Mouse (Mus musculus) right cerebral cortex, postnatal 25 days (tissue): Measurements from ENCODE around the gene Wbp1l.

Experiments
- DNase-seq: peaks from one replicate; pipeline ENCODE4 v3.0.0; 2022

The Wbp1l gene

GRCm38 (mm10) chr19:46599375-46600256, 732 bp downstream of the Wbp1l start:
- DNase-seq = peak; percentile 13

- no peak for DNase-seq
Observed at GRCm38 (mm10) chr19:46600371-46600770, 1.5 kb downstream of the Wbp1l start.

GRCm38 (mm10) chr19:46601491-46601890, 2.6 kb downstream of the Wbp1l start:
- no peak for DNase-seq

GRCm38 (mm10) chr19:46602406-46602805, 3.5 kb downstream of the Wbp1l start:
- no peak for DNase-seq

GRCm38 (mm10) chr19:46606718-46607117, 7.8 kb downstream of the Wbp1l start:
- DNase-seq = no peak

GRCm38 (mm10) chr19:46607424-46607823, 8.5 kb downstream of the Wbp1l start:
- peak; percentile 16 for DNase-seq

- DNase-seq = no peak
Observed at GRCm38 (mm10) chr19:46608158-46608557, 9.3 kb downstream of the Wbp1l start.

- no peak for DNase-seq
Observed at GRCm38 (mm10) chr19:46616378-46616777, 17.5 kb downstream of the Wbp1l start.

GRCm38 (mm10) chr19:46617361-46617760, 18.5 kb downstream of the Wbp1l start:
- no peak for DNase-seq

GRCm38 (mm10) chr19:46618322-46618721, 19.4 kb downstream of the Wbp1l start:
- no peak for DNase-seq

- DNase-seq = no peak
Observed at GRCm38 (mm10) chr19:46619001-46619400, 20.1 kb downstream of the Wbp1l start.

GRCm38 (mm10) chr19:46619518-46619917, 20.6 kb downstream of the Wbp1l start:
- DNase-seq = no peak

GRCm38 (mm10) chr19:46620016-46620808, 21.3 kb downstream of the Wbp1l start:
- peak; percentile 48 for DNase-seq

GRCm38 (mm10) chr19:46621236-46622183, 22.6 kb downstream of the Wbp1l start:
- no peak for DNase-seq

- DNase-seq = no peak
Observed at GRCm38 (mm10) chr19:46622659-46623193, 23.8 kb downstream of the Wbp1l start.

- DNase-seq = no peak
Observed at GRCm38 (mm10) chr19:46623194-46623667, 24.3 kb downstream of the Wbp1l start.

- DNase-seq = no peak
Observed at GRCm38 (mm10) chr19:46623790-46624772, 25.2 kb downstream of the Wbp1l start.

GRCm38 (mm10) chr19:46625015-46625414, 26.1 kb downstream of the Wbp1l start:
- DNase-seq = no peak

- DNase-seq = no peak
Observed at GRCm38 (mm10) chr19:46625519-46625918, 26.6 kb downstream of the Wbp1l start.

- no peak for DNase-seq
Observed at GRCm38 (mm10) chr19:46628403-46628802, 29.5 kb downstream of the Wbp1l start.

- no peak for DNase-seq
Observed at GRCm38 (mm10) chr19:46629807-46630206, 30.9 kb downstream of the Wbp1l start.
